Mouse (Mus musculus): Measurements from ENCODE around the gene Galnt7. TPM values are rescaled to one million over a fixed set of nuclear protein-coding genes. Genes with fewer than 3 reads are reported as not detected.
A peak's percentile ranks its signal among the peaks of the same experiment; 100 is the strongest.
"Not testable (repeated sequence)": the region's sequence is repeated elsewhere in the genome, so short reads cannot be mapped to it uniquely, and the experiment has no call there.

Gene Galnt7
- total RNA-seq, 2 experiments from 2014 or later: 15.5 to 17.9 TPM

DNA sequence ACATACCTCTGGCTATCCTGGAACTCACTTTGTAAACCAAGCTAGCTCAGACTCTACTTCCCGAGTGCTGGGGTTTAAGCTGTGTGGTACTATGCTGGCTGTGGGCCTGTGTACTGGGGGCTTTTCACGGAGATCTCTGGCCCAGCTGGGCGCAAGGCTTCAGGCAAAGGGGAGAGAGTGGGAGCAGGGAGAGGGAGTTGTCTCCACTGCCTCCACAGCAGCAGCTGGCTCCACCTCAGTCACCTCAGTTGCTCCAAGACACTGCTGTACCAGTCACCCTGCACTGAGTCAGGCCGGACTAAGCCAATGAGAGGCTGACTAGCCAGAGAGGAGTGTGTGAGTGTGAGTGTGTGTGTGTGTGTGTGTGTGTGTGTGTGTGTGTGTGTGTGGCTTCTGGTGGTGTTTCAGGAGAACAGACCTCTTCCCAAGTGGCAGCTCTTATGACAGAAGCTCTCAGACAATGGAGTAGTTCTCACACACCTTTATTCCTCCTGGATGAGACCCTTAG, 145.2 kb downstream of the Galnt7 start:
- no peak for ATAC-seq (replicated peaks; ENCODE audit: poor library complexity)

- ATAC-seq (replicated peaks; ENCODE audit: poor library complexity): not testable (repeated sequence)
Measured at GRCm38 (mm10) chr8:57505500-57505899, 147.3 kb downstream of the Galnt7 start.

DNA sequence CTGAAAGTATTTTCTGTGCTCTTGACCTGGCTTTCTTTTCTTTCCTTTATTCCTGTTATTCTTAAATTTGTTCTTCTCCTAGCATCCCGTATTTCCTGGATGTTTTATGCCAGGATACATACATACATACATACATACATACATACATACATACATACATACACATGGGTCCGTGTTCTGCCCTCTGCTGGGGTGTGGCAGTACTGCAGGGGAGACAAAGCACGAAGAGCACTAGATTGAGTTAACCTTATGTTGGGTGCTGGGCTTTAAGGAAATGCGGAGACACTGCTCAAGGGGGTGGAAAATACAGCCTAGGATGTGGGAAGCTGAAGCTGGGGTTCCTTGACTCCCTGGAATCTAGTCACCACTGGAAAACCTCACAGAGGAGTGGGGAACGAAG, 149.2 kb downstream of the Galnt7 start:
- ATAC-seq (replicated peaks; ENCODE audit: poor library complexity): peak; percentile 97

DNA sequence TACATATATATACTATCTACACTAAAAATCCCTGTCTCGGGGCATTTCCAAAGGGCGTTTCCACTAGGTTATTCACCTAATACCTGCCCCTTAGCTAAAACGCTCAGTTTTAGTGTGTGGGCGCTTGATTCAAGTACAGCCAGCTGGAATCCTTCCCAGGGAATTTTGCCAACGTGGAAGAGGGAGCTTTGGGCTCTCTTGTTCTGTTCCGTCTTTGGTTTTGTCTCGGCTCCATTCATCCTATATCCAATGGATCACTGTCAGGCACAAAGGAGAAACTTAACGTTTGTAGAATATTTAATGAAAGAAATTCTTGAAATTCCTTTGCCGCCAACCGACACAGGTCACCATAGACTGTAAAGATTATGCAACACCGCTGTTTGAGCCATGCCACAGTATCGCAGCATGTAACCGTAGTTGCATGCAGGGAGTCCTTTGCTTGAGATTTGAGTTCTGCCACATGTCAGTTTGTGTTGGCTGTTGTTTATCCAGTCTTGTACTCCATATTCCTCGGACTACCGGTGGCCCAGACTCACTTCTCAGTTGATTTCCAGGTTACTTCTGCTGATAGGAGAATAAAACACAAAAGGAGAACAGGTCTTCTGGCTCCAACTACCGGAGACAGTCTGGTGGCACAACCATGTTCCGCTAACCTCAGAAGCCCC, 153.9 kb downstream of the Galnt7 start:
- ATAC-seq (replicated peaks; ENCODE audit: poor library complexity): no peak

- ATAC-seq (replicated peaks; ENCODE audit: poor library complexity): no peak
Measured at GRCm38 (mm10) chr8:57498494-57498846, 154.4 kb downstream of the Galnt7 start.

DNA sequence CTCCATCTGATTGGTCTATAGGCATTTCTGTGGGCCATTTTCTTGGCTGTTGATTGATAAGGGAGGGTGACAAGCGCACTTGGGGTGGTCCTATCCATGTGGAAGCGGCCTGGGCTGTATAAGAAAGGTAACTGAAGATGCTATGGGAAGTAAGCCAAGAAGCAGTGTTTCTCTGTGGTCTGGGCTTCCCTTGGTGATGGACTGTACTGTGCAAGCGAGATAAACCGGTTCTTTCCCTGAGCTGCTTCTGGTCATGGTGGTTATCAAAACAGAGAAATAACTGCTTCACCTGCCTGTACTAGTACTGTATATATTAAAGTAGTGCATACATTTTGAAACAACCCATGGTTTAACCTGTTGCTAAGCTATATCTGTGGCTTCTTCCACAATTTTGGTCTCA, 161.0 kb downstream of the Galnt7 start:
- ATAC-seq (replicated peaks; ENCODE audit: poor library complexity): peak; percentile 21

- no peak for ATAC-seq (replicated peaks; ENCODE audit: poor library complexity)
Measured at GRCm38 (mm10) chr8:57489896-57490295, 162.9 kb downstream of the Galnt7 start.

GRCm38 (mm10) chr8:57489366-57489765, 163.5 kb downstream of the Galnt7 start:
- no peak for ATAC-seq (replicated peaks; ENCODE audit: poor library complexity)

GRCm38 (mm10) chr8:57488312-57488765, 164.5 kb downstream of the Galnt7 start:
- peak; percentile 59 for ATAC-seq (replicated peaks; ENCODE audit: poor library complexity)

DNA sequence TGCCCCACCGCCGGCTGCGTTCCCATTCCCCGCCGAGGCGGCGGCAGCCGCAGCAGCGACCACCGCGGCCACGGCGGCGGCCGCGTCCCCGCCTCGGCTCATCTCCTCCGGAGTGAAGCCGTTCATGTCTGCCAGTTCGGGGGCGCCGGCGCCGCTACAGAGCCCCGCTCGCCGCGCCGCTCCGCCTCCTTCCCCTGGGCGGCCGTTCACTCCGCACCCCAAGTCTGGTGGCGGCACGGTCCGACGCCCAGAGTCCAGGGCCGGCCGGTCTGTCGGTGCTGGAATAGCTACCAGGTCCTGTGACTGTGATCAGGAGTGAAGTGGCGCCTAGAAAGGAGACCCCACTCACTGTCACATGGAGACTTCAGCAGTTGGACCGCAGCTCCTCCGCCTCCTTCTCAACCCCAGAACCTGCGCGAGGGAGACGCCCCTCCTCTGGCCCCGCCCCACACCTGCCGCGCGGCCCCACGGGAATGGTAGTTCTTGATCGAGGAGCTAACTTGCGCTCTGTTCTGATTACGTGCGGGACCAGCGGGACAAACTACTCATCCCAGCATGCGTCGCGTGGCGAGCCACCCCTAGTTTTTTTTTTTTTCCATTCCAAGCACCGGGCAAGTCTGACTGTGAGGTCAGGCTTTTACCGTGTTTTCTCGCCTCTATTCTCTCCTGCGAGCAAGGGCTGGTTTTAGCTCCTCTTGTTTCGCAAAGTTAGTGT, 165.2 kb downstream of the Galnt7 start, which contains the start of gene Sap30:
Sap30 (minus strand) TSS at position 420 of the 715 bp plus-strand sequence.
- ATAC-seq (replicated peaks; ENCODE audit: poor library complexity): peak; percentile 84

DNA sequence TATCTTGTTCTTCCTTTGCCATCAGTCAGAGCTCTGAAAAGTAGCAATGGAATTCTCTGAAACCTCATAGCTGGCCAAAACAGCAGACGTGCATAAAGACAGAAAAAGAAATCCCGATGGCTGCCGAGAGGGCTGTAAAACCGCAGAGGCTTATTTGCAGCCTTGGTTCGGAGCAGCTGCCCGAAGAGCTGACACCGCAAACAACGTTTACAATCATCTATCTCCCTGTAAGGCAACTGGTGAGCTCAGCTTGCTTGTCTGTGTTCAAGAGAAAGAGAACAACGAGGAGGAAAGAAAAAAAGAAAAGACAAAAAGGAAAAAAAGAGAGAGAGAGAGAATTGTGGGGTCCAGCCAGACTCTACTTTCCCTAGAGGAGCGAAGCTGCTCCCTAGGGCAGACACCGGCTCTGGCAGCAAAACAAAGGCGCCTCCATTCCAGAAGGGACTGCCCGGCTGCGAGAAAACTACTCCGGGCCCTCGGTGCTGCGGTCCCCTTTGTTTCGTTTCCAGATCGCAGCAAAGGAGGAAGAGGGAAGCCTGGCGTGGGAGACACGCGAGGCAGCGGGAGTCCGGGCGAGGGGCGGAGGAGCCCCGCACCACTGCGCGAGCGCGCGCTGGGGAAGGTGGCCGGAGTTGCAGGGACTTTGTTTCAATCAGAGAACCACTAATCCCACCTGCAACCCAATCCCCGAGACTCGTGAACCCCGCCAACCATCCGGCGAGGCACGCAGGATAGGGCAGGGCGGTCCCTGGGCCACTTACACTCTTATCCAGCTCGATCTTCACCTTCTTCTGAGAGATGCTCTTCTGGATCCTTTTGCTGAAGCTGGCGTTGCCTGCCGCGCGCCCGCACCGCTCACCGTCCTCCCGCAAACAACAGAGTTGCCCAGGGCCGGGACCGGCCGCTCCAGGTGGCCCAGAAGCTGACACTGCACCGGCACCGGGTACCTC, 166.1 kb downstream of the Galnt7 start:
- peak; percentile 29 for ATAC-seq (replicated peaks; ENCODE audit: poor library complexity)

DNA sequence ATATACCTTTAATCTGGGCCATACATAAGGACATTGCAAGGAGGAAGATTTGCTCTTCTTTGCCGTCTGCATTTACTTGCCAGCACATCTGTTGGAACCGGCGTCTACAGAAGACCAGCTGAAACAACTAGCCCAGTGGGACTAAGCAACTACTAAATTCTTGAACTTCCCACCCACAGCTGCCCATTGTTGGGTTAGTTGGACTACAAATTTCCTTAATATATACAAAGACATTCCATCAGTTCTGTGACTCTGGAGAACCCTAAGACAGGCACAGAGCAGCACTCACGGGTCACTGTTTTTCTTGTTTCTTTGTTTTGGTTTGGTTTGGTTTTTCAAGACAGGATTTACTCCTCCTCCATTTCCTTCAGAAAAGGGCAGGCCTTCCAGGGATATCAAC, 172.2 kb downstream of the Galnt7 start:
- ATAC-seq (replicated peaks; ENCODE audit: poor library complexity): no peak

- peak; percentile 81 for ATAC-seq (replicated peaks; ENCODE audit: poor library complexity)
Measured at GRCm38 (mm10) chr8:57479700-57480099, 173.1 kb downstream of the Galnt7 start.

- no peak for ATAC-seq (replicated peaks; ENCODE audit: poor library complexity)
Measured at GRCm38 (mm10) chr8:57478406-57478805, 174.4 kb downstream of the Galnt7 start.

Other genes starting within 250 kb of the Galnt7 start
- gene Scrg1, start 197.1 kb downstream of the Galnt7 start, total RNA-seq (2015): 0.88 and 1.6 TPM in 2 replicates
- gene Scrg1, start 197.1 kb downstream of the Galnt7 start, total RNA-seq (2017): not detected in 2 replicates
- 56.9 and 60.7 TPM in 2 replicates for gene Sap30, start 165.2 kb downstream of the Galnt7 start, total RNA-seq (2015)
- gene Sap30, start 165.2 kb downstream of the Galnt7 start, total RNA-seq (2017): 73.0 and 90.5 TPM in 2 replicates
- 432 and 457 TPM in 2 replicates for gene Hmgb2, start 141.1 kb downstream of the Galnt7 start, total RNA-seq (2015)
- 491 and 530 TPM in 2 replicates for gene Hmgb2, start 141.1 kb downstream of the Galnt7 start, total RNA-seq (2017)

Data from megakaryocyte progenitor cell, adult 5-6 weeks (primary cell).